In genomic region chr5:139252910-139253245, GRCm38 (mm10) we compare ENCODE assay signal across 8 mouse cellular contexts. TPM values are rescaled to one million over a fixed set of nuclear protein-coding genes. Genes with fewer than 3 reads are reported as not detected.
DNase-seq lines count a peak whose midpoint lies in the region; ATAC-seq lines count a peak whose summit lies in the region.

No protein-coding gene starts in this region.

- no peaks in the 10 kb centered on the region for H3K27me3 ChIP-seq in neural tube, embryonic 11.5 days (ENCODE audit: control insufficient read depth, insufficient read depth, low read length)
- H3K27me3 ChIP-seq in midbrain, embryonic 15.5 days (replicated peaks), result no peaks in the 10 kb centered on the region

- H3K27ac ChIP-seq in neural tube, embryonic 11.5 days (ENCODE audit: low read depth, low read length), result peak overlapping the region; percentile 76
- peak overlapping the region; percentile 94 for H3K27ac ChIP-seq in midbrain, embryonic 15.5 days

- under 1% methylated on average over 7 of the region's 7 CpGs for WGBS in neural tube, embryonic 11.5 days
- 2% methylated on average over 7 of the region's 7 CpGs for WGBS in midbrain, embryonic 15.5 days

- DNase-seq in cerebellum, adult 11 months, result no peak
- no peak for DNase-seq in neural tube, embryonic 11.5 days (ENCODE audit: low spot score)
- DNase-seq in neural tube, embryonic 10.5 days (ENCODE audit: extremely low spot score, low spot score), result no peak
- no peak for DNase-seq in retina, postnatal 1 day
- no peak for DNase-seq in left cerebral cortex, adult 18-20 months (ENCODE audit: low spot score in 2 of 2)

- H3K4me1 ChIP-seq in neural tube, embryonic 11.5 days (ENCODE audit: control insufficient read depth, insufficient read depth, low read length), result peaks cover 7% of the 10 kb centered on the region
- peaks cover 26% of the 10 kb centered on the region for H3K4me1 ChIP-seq in midbrain, embryonic 15.5 days

- peak overlapping the region; percentile 77 for H3K4me2 ChIP-seq in neural tube, embryonic 11.5 days (ENCODE audit: low read depth)
- peak overlapping the region; percentile 84 for H3K4me2 ChIP-seq in midbrain, embryonic 15.5 days

- H3K4me3 ChIP-seq in neural tube, embryonic 11.5 days (ENCODE audit: low read depth, low read length), result peak overlapping the region; percentile 74
- H3K4me3 ChIP-seq in midbrain, embryonic 15.5 days, result peak overlapping the region; percentile 87

- peaks cover 2% of the 10 kb centered on the region for H3K36me3 ChIP-seq in neural tube, embryonic 11.5 days (ENCODE audit: control insufficient read depth, insufficient read depth, low read length)
- H3K36me3 ChIP-seq in midbrain, embryonic 15.5 days (replicated peaks), result peaks cover 15% of the 10 kb centered on the region; the same call in 1 of the 2 replicates

- H3K9me3 ChIP-seq in neural tube, embryonic 11.5 days (ENCODE audit: control insufficient read depth, low read length), result no peaks in the 10 kb centered on the region
- H3K9me3 ChIP-seq in midbrain, embryonic 15.5 days, result no peaks in the 10 kb centered on the region

- peak overlapping the region; percentile 83 for H3K9ac ChIP-seq in neural tube, embryonic 11.5 days (ENCODE audit: low read length)
- H3K9ac ChIP-seq in midbrain, embryonic 15.5 days, result peak overlapping the region; percentile 88

- peak; percentile 22; the same call in 1 of the 2 replicates for ATAC-seq in cerebellum, adult (ENCODE audit: insufficient number of reproducible peaks, low FRiP score, low TSS enrichment)
- ATAC-seq in neural tube, embryonic 11.5 days (ENCODE audit: insufficient read depth, low FRiP score, low TSS enrichment), result peak; percentile 23
- peak; percentile 30 for ATAC-seq in inflammation-experienced regulatory T-cells, adult 6 months
- peak; percentile 5 for ATAC-seq in midbrain, embryonic 15.5 days (replicated peaks)

RNA-seq across cellular contexts. Expression of gene Get4, which starts 0.8 kb away (rescaled TPM):
- 143 and 145 TPM in 2 replicates for polyA plus RNA-seq in neural tube, embryonic 11.5 days (2014; fragmentation: Nextera tagmentation; extraction: Ambion mirVana)
- 10 to 100 TPM; 12.0 to 25.4 (median 16.7) TPM for polyA plus RNA-seq in inflammation-experienced regulatory T-cells, adult 6 months (2017; shearing (Covaris generic))
- polyA plus RNA-seq in midbrain, embryonic 15.5 days (2015; fragmentation: Nextera tagmentation; extraction: Ambion mirVana), result 119 and 127 TPM in 2 replicates
- 10 to 100 TPM; 50.0 to 52.4 TPM for total RNA-seq in left cerebral cortex, adult 18-20 months (2021)

RNA-seq across cellular contexts. Expression of gene Sun1, which starts 52.4 kb away (rescaled TPM):
- polyA plus RNA-seq in neural tube, embryonic 11.5 days (2014; fragmentation: Nextera tagmentation; extraction: Ambion mirVana), result 45.3 and 48.9 TPM in 2 replicates
- polyA plus RNA-seq in inflammation-experienced regulatory T-cells, adult 6 months (2017; shearing (Covaris generic)), result 10 to 100 TPM; 30.7 to 43.4 (median 38.5) TPM
- polyA plus RNA-seq in midbrain, embryonic 15.5 days (2015; fragmentation: Nextera tagmentation; extraction: Ambion mirVana), result 51.3 and 54.3 TPM in 2 replicates
- 100 to 1,000 TPM; 109 to 132 TPM for total RNA-seq in left cerebral cortex, adult 18-20 months (2021)
